Mouse (Mus musculus) stomach, embryonic 15.5 days (tissue): Measurements from ENCODE around the gene Sncg. TPM values are rescaled to one million over a fixed set of nuclear protein-coding genes. Genes with fewer than 3 reads are reported as not detected.

Experiments
- ATAC-seq: fragments of 200-750 bp; cut with Nextera tagmentation; 2 replicates; pipeline ENCODE4 v1.8.0; 2017; ENCODE audit warnings: low read depth, moderate number of reproducible peaks, moderate TSS enrichment; ENCODE audit not compliant: insufficient read depth, low FRiP score
- H3K27ac ChIP-seq: fragments of 300-500 bp; sonication (generic); 2 replicates; pipeline ENCODE4 v1.5.1; 2015; ENCODE audit warnings: mild to moderate bottlenecking, inconsistent platforms
- H3K27me3 ChIP-seq: fragments of 300-500 bp; sonication (generic); replicated peaks from 2 replicates; pipeline ENCODE4 v1.6.1; 2015; ENCODE audit warnings: inconsistent platforms
- H3K36me3 ChIP-seq: fragments of 300-500 bp; sonication (generic); 2 replicates; pipeline ENCODE4 v1.6.1; 2015; ENCODE audit warnings: inconsistent platforms
- H3K4me1 ChIP-seq: fragments of 300-500 bp; sonication (generic); 2 replicates; pipeline ENCODE4 v1.6.1; 2015; ENCODE audit warnings: inconsistent platforms
- H3K4me2 ChIP-seq: fragments of 300-500 bp; sonication (generic); 2 replicates; pipeline ENCODE4 v1.6.1; 2015; ENCODE audit warnings: mild to moderate bottlenecking, inconsistent platforms
- H3K4me3 ChIP-seq: fragments of 300-500 bp; sonication (generic); replicated peaks from 2 replicates; pipeline ENCODE4 v1.5.1; 2015; ENCODE audit warnings: inconsistent platforms
- H3K9ac ChIP-seq: fragments of 300-500 bp; sonication (generic); 2 replicates; pipeline ENCODE4 v1.6.1; 2015; ENCODE audit warnings: inconsistent platforms
- H3K9me3 ChIP-seq: fragments of 300-500 bp; sonication (generic); 2 replicates; pipeline ENCODE4 v1.6.1; 2016; ENCODE audit warnings: inconsistent platforms
- WGBS: fragments of 180-500 bp; shearing (Covaris S2); methylation state at CpG from one replicate; pipeline ENCODE4 v1.1.7; 2015; 5-methylcytosine and 5-hydroxymethylcytosine counted together
- polyA plus RNA-seq: library from polyadenylated mRNA; unstranded; fragments of >200 nt; fragmentation: Nextera tagmentation; extraction: Ambion mirVana; gene quantifications from 2 replicates; pipeline ENCODE4 v1.2.1, GENCODE M21; 2015

Gene Sncg
- polyA plus RNA-seq, 1 experiment from 2014 or later: 32.7 TPM

DNA sequence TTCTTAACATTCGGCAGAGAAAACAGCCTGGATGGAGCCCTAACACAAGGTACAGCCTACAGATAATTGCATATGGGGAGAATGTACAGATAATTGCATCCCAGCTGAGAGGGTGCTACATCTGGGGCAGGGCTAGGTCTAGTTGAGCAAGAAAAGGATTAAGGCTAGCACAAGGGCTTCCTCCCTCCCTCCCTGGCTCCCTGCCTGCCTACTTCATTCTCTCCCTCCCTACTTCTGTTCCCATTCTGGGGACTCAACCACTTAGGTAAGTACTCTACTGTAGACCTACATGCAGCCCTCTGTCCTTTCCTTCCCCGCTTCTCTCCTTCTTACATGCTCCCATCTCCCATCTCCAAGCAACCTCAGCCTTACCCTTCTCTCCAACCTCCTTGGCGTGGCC lies 21.3 kb downstream of the Sncg start:
- ATAC-seq: no peak
- H3K4me1 ChIP-seq: peaks cover 12% of the 10 kb centered on the region; the same call in 1 of the 2 replicates
- H3K9ac ChIP-seq: no peak overlapping the region
- no peaks in the 10 kb centered on the region for H3K27me3 ChIP-seq
- H3K4me3 ChIP-seq: no peak overlapping the region
- H3K4me2 ChIP-seq: no peak overlapping the region
- no peak overlapping the region for H3K27ac ChIP-seq
- no peaks in the 10 kb centered on the region for H3K36me3 ChIP-seq
- no peaks in the 10 kb centered on the region for H3K9me3 ChIP-seq
- 91% methylated on average over 3 of the region's 3 CpGs for WGBS

DNA sequence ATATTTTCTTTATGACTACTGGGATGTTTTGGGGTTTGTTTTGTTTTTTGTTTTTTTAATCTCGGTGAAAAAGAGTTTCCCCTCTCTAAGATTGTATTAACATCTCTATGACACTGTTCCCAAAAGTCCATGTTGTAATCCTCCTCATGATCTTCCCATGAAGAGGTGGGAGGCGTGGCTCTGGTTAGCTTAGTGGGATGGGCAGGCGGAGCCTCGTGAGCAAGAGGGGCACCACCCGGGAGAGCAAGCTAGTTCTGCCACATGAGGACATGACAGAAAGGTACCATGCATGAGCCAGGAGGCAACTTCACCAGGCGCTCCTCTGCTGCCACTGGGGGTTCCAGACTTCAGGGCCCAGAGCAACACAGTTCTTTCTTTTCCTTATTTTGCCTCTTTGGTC lies 22.1 kb downstream of the Sncg start:
- Histone ChIP-seq H3K4me3 (no peak overlapping the region), H3K9ac (no peak overlapping the region), H3K27me3 (no peaks in the 10 kb centered on the region), H3K36me3 (no peaks in the 10 kb centered on the region), H3K4me1 (peaks cover 12% of the 10 kb centered on the region; the same call in 1 of the 2 replicates), H3K27ac (no peak overlapping the region), H3K9me3 (no peaks in the 10 kb centered on the region), H3K4me2 (no peak overlapping the region)
- ATAC-seq: no peak
- 63% methylated on average over 6 of the region's 6 CpGs for WGBS

DNA sequence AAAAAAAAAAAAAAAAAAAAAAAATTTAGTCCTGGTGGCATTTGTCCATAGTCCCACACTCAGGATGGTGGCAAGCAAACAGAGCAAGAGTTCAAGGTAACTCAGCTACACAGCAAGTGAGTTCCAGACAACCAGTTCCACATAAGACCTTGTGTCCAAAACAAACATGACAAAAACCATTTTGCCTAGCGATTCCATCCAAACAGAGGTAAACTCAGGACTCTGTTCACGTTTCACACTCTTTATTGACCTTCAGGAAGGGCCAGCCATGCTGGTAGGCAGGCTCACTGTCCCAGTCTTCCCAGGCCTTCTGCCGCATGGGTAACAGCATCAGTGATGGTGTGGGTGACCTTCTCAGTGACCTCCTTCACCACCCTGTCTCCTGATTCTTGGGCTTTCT lies 22.9 kb downstream of the Sncg start:
- Histone ChIP-seq H3K36me3 (no peaks in the 10 kb centered on the region), H3K27me3 (no peaks in the 10 kb centered on the region), H3K9me3 (no peaks in the 10 kb centered on the region), H3K4me1 (peaks cover 12% of the 10 kb centered on the region; the same call in 1 of the 2 replicates), H3K9ac (no peak overlapping the region), H3K4me3 (no peak overlapping the region), H3K4me2 (no peak overlapping the region), H3K27ac (no peak overlapping the region)
- ATAC-seq: no peak
- WGBS: 56% methylated on average over 3 of the region's 3 CpGs

DNA sequence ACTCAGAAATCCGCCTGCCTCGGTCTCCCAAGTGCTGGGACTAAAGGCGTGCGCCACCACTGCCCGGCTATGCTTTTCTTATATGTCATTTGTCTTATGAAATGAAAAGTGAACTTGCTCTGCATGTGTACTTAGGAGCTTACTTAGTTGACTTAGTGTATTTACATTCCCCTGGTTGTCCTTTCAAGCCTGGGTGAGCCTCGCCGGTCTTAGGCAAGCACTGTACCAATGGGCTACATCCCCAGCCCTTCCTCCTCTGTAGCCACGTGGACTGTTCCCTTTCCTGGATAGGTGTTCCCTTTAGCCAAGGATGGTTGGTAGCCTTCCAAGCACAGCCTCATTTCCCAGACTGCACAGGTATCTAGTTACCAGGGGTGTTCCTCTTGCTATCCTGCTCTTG lies 25.6 kb downstream of the Sncg start:
- ATAC-seq: peak; percentile 93
- Histone ChIP-seq H3K4me1 (peaks cover 9% of the 10 kb centered on the region; the same call in 1 of the 2 replicates), H3K9me3 (no peaks in the 10 kb centered on the region), H3K9ac (no peak overlapping the region), H3K36me3 (no peaks in the 10 kb centered on the region), H3K27ac (no peak overlapping the region), H3K4me2 (no peak overlapping the region), H3K4me3 (no peak overlapping the region), H3K27me3 (no peaks in the 10 kb centered on the region)
- 58% methylated on average over 8 of the region's 8 CpGs for WGBS

DNA sequence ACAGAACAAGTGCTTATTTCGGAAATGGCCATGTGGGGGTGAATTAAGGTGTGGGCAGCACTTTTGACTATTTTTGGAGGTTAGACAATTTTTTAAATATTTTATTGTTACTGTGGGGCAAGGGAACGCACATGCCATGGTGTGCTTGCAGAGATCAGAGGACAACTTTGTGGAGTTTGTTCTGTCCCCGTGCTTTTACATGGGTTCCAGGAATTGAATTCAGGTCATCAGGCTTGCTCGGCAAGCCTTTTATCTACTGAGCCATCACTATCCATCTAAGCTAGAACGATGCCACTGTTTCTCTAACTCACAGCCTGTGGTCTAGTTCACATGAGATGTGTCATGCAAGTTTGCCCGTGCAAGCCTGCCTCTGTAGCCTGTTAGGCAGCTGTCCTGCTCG lies 26.3 kb downstream of the Sncg start:
- Histone ChIP-seq H3K9ac (no peak overlapping the region), H3K4me3 (no peak overlapping the region)
- 66% methylated on average over 7 of the region's 7 CpGs for WGBS

DNA sequence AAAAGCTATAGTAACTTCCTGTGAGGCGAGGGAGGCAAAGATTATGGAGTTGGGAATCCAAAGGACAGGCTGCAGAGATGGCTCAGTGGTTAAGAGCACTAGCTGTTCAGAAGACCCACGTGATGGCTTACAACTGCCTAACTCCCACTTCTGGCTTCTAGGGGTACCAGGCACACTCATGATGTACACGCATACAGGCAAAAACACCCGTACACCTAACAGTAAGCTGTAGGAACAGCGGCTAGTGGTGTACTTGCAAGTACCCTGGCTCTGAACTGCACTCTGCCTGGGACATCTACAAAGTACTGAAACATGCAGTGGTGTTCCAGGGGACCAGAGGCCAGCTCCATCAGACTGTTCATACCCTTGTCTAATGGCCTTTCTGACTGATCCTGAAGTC lies 27.5 kb downstream of the Sncg start:
- no peaks in the 10 kb centered on the region for H3K27me3 ChIP-seq
- no peaks in the 10 kb centered on the region for H3K9me3 ChIP-seq
- H3K36me3 ChIP-seq: peaks cover 10% of the 10 kb centered on the region
- 91% methylated on average over 5 of the region's 5 CpGs for WGBS
- H3K27ac ChIP-seq: no peak overlapping the region
- no peak overlapping the region for H3K4me2 ChIP-seq
- H3K4me1 ChIP-seq: no peaks in the 10 kb centered on the region
- H3K9ac ChIP-seq: no peak overlapping the region
- ATAC-seq: no peak
- no peak overlapping the region for H3K4me3 ChIP-seq

More for the DNA sequence above, 26.3 kb downstream of the Sncg start:
- Histone ChIP-seq H3K4me1 (peaks cover 7% of the 10 kb centered on the region; the same call in 1 of the 2 replicates), H3K9me3 (no peaks in the 10 kb centered on the region), H3K27me3 (no peaks in the 10 kb centered on the region), H3K27ac (no peak overlapping the region), H3K36me3 (peaks cover under 1% of the 10 kb centered on the region), H3K4me2 (no peak overlapping the region)
- ATAC-seq: no peak

DNA sequence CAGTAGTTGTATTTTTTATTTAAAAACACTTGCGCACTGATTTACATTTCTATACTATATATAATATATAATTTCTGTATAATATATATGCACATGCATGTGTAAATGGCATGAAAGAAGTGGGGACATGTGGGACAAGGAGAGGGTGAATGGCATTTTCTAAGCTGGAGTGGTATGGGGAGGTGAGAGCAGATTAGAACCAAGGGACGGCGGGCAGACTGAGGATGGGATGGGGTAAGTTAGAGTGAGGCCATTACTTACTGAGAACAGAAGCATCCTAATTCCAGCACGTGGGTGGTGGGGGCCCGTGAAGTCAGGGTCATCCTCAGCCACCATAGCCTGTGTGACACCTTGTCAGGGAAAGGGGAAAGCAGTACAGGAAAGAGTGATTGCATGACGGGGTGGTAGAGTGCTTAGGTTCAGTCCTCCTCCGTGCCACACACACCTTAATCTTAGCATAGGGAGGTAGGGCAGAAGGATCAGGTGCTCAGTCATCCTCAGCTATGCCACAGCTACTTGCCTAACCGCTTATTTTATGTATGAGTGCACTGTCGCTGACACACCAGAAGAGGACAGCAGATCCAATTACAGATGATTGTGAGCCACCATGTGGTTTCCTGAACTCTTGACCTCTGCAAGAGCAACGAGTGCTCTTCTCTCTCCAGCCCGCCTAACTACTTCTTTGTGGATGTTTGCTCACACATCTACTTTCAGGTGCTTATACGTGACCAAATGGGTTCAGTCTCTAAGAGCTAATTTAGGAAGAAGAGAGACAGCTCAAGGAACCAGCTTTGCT lies 28.6 kb downstream of the Sncg start:
- WGBS: 57% methylated on average over 12 of the region's 12 CpGs
- Histone ChIP-seq H3K4me3 (no peak overlapping the region), H3K4me1 (no peaks in the 10 kb centered on the region), H3K4me2 (no peak overlapping the region), H3K9me3 (no peaks in the 10 kb centered on the region), H3K9ac (no peak overlapping the region), H3K27me3 (no peaks in the 10 kb centered on the region), H3K27ac (no peak overlapping the region), H3K36me3 (peaks cover 14% of the 10 kb centered on the region)
- no peak for ATAC-seq

DNA sequence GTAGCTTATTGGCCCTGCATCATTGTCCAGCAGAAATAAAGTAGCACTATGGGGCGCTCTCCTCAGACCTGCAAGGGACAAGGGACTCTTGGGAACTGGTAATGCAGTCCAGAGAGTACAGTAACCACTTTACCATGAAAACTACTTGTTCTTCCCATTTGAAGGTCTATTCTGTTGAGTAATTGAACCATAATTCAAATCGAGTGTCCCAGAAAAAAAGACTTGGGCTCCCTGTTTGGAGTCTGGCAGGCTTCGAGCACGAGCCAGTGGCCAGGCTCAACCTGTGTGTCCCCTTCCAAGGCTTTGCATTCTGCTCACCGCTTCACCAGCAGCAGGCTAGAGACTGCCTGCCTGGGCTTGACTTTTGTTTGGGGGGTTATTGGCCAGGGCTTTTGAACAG lies 30.2 kb downstream of the Sncg start:
- H3K27ac ChIP-seq: no peak overlapping the region
- H3K4me2 ChIP-seq: no peak overlapping the region
- no peak overlapping the region for H3K9ac ChIP-seq
- peaks cover 16% of the 10 kb centered on the region for H3K36me3 ChIP-seq
- no peaks in the 10 kb centered on the region for H3K4me1 ChIP-seq
- H3K27me3 ChIP-seq: no peaks in the 10 kb centered on the region
- ATAC-seq: no peak
- no peak overlapping the region for H3K4me3 ChIP-seq
- WGBS: 78% methylated on average over 5 of the region's 5 CpGs
- H3K9me3 ChIP-seq: no peaks in the 10 kb centered on the region

DNA sequence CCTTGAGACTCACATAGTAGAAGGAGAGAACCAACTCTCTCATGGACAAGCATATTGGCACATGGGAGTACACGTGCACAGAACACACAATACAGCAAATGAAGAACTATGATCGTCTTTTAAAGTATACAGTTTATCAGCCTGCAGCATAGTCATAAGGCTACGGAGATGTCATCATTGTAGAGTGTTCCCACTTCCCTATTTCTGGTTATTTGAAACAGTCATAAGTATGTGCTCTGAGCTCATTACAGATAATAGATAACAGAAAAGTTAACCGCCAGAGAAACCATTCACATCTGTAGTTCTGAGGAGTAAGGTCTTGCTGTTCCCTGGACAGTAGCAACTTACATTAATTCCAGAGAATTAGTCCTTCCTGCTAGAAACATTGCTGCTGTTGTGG lies 31.5 kb downstream of the Sncg start:
- no peak overlapping the region for H3K27ac ChIP-seq
- no peaks in the 10 kb centered on the region for H3K27me3 ChIP-seq
- H3K4me2 ChIP-seq: no peak overlapping the region
- no peak overlapping the region for H3K9ac ChIP-seq
- no peaks in the 10 kb centered on the region for H3K9me3 ChIP-seq
- no peak overlapping the region for H3K4me3 ChIP-seq
- no peaks in the 10 kb centered on the region for H3K4me1 ChIP-seq
- peaks cover 18% of the 10 kb centered on the region for H3K36me3 ChIP-seq
- WGBS: 83% methylated on average over 4 of the region's 4 CpGs
- no peak for ATAC-seq

DNA sequence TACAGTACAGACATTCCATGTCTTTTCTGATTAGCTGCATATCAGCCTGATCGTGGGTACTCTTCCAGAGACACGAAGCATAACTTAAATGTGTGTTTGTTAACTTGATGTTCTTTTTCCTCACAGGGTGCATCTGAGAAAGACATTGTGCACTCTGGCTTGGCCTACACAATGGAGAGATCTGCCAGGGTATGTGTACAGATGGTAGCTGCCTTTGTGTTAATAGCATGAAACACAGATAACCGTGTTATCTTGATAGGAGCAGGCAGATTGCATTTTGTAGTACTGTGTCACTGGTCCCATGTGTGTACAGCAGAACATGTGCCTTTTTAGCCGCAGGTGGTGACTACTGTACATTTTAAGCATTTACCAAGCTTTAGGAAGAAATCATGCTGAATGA lies 32.6 kb downstream of the Sncg start:
- 79% methylated on average over 4 of the region's 4 CpGs for WGBS
- Histone ChIP-seq H3K4me2 (no peak overlapping the region), H3K9ac (no peak overlapping the region), H3K4me3 (no peak overlapping the region), H3K9me3 (no peaks in the 10 kb centered on the region), H3K36me3 (peaks cover 24% of the 10 kb centered on the region), H3K27ac (no peak overlapping the region), H3K4me1 (no peaks in the 10 kb centered on the region), H3K27me3 (no peaks in the 10 kb centered on the region)
- ATAC-seq: no peak

DNA sequence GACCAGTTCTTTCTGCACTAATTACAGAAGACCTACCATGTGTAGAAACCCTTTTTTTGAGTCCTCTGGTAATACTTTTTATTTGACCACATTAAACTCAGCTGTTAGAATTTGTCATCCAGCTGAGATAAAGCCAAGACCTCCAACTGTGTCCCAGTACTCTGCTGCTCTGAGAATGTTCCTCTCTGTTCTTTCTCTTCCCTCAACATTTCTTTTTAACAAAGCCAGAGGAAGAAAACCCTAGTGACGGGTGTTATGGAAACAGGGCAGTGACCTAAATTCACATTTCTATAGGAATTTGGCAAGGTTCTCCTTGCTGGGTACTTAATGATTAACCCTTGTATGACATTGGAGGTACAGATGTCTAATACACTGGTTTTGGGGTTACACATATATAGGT lies 35.1 kb downstream of the Sncg start:
- WGBS: 68% methylated on average over 1 of the region's 1 CpGs
- no peak overlapping the region for H3K27ac ChIP-seq
- H3K36me3 ChIP-seq: peaks cover 40% of the 10 kb centered on the region
- no peak for ATAC-seq
- H3K27me3 ChIP-seq: no peaks in the 10 kb centered on the region
- H3K4me1 ChIP-seq: no peaks in the 10 kb centered on the region
- no peak overlapping the region for H3K4me2 ChIP-seq
- no peaks in the 10 kb centered on the region for H3K9me3 ChIP-seq
- H3K9ac ChIP-seq: no peak overlapping the region
- H3K4me3 ChIP-seq: no peak overlapping the region

DNA sequence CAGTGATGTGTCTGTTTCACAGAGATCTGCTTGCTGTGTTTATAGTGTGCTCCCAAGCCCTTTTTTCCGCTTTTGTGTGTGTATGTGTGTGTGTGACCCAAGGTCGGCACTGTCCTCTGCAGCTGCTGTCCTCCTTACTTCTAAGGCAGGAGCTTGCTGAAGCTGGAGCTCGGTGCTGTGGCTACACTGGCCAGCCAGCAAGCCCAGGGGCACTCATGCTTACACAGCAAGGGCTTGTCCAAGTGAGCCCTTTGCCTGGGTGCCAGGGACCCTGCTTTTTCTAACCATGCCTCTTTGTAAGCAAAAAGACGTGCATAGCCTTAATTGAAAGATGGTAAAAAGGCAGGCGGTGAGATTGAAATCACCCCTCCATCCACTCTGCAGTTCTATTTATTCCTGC lies 42.1 kb downstream of the Sncg start:
- Histone ChIP-seq H3K27me3 (no peaks in the 10 kb centered on the region), H3K27ac (no peak overlapping the region), H3K9me3 (no peaks in the 10 kb centered on the region), H3K4me2 (no peak overlapping the region), H3K36me3 (peaks cover 52% of the 10 kb centered on the region), H3K9ac (no peak overlapping the region), H3K4me3 (no peak overlapping the region), H3K4me1 (no peaks in the 10 kb centered on the region)
- no peak for ATAC-seq
- WGBS: 85% methylated on average over 5 of the region's 5 CpGs

DNA sequence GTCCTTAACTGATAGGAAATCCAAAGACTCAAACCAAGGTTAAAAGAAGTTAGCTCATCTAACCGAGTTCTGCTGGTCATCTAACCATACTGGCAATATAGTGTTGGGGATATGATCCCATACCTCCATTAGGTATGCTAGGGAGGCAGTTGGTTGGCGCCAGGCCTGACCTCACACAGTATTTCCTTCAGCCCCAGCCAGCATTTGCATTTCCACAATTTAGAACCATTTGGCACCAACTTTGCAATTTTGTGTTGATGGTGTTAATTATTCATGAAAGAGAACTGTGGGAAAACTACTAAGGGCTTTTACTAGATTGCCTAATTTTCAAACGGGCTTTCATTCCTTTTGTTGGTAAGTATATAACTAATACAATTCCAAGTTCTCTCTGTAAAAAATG lies 42.7 kb downstream of the Sncg start:
- Histone ChIP-seq H3K4me3 (no peak overlapping the region), H3K27ac (no peak overlapping the region), H3K27me3 (no peaks in the 10 kb centered on the region), H3K4me2 (no peak overlapping the region), H3K4me1 (no peaks in the 10 kb centered on the region), H3K9me3 (no peaks in the 10 kb centered on the region), H3K9ac (no peak overlapping the region), H3K36me3 (peaks cover 48% of the 10 kb centered on the region)
- ATAC-seq: no peak
- WGBS: 88% methylated on average over 3 of the region's 3 CpGs
